Mouse (Mus musculus): ENCODE measurements around the gene Cln3. TPM values are rescaled to one million over a fixed set of nuclear protein-coding genes. Genes with fewer than 3 reads are reported as not detected.

Gene Cln3
- total and polyA plus RNA-seq, 3 experiments: 19.1 to 47.2 (median 20.7) TPM

GRCm38 (mm10) chr7:126616707-126617106, 31.1 kb upstream of the Cln3 start:
- no peaks in the 10 kb centered on the region for H3K27me3 ChIP-seq (replicated peaks)
- no peak overlapping the region for H3K27ac ChIP-seq (ENCODE audit: insufficient read depth, low read depth)
- peaks cover 0 to 5% of the 10 kb centered on the region in 2 experiments for H3K36me3 ChIP-seq (replicated peaks in 1 of 2; ENCODE audit: control insufficient read depth in 1 of 2, insufficient read depth in 1 of 2, low read length in 1 of 2)
- H3K4me2 ChIP-seq (ENCODE audit: insufficient read depth, low read depth, poor library complexity, severe bottlenecking): no peak overlapping the region
- H3K4me1 ChIP-seq (ENCODE audit: control insufficient read depth in 1 of 2, insufficient read depth in 2 of 2): peaks cover 4 to 19% of the 10 kb centered on the region in 2 experiments
- peak; percentile 62 for TF ChIP-seq SMC3 (IDR thresholded peaks at IDR 0.05; ENCODE audit: low read depth, low read length)
- TF ChIP-seq ELF1 (IDR thresholded peaks at IDR 0.05; ENCODE audit: low read depth, low read length): no peak
- TF ChIP-seq CTCF (conservative IDR thresholded peaks at IDR 0.05 in 1 of 2, IDR thresholded peaks at IDR 0.05 in 1 of 2; ENCODE audit: low read depth in 2 of 2, low read length in 2 of 2): peak in 1 of 2 experiments; percentile 47; a peak in 2 of 4 replicates
- TF ChIP-seq RAD21 (IDR thresholded peaks at IDR 0.05; ENCODE audit: low read depth, low read length): peak; percentile 29
- no peak overlapping the region for H3K9ac ChIP-seq (ENCODE audit: insufficient read depth, low read depth)
- H3K79me2 ChIP-seq (replicated peaks; ENCODE audit: control insufficient read depth, extremely low read depth, insufficient read depth, poor library complexity, severe bottlenecking): no peaks in the 10 kb centered on the region
- H3K4me3 ChIP-seq (replicated peaks in 1 of 3; ENCODE audit: low read depth in 2 of 3, low read length in 2 of 3, poor library complexity in 1 of 3): no peak overlapping the region
- H3K9me3 ChIP-seq (replicated peaks; ENCODE audit: low read length): peaks cover 4% of the 10 kb centered on the region
- dilution Hi-C loops (cut with MboI; ENCODE audit: extremely low pct_ligation_motif_present, extremely low pct_unique_long_range_greater_than_20kb, low sequenced_read_pairs) (no loop called here), in situ Hi-C loops (cut with MboI; ENCODE audit: low pct_ligation_motif_present, low pct_unique_long_range_greater_than_20kb, low sequenced_read_pairs) (no loop called here)
- DNase-seq (ENCODE audit: extremely low read depth): no peak

GRCm38 (mm10) chr7:126612736-126613135, 27.1 kb upstream of the Cln3 start:
- dilution Hi-C loops (cut with MboI; ENCODE audit: extremely low pct_ligation_motif_present, extremely low pct_unique_long_range_greater_than_20kb, low sequenced_read_pairs): no loop called here
- Histone ChIP-seq H3K79me2 (replicated peaks; ENCODE audit: control insufficient read depth, extremely low read depth, insufficient read depth, poor library complexity, severe bottlenecking) (no peaks in the 10 kb centered on the region), H3K9ac (ENCODE audit: insufficient read depth, low read depth) (no peak overlapping the region), H3K36me3 (replicated peaks in 1 of 2; ENCODE audit: control insufficient read depth in 1 of 2, insufficient read depth in 1 of 2, low read length in 1 of 2) (no peaks in the 10 kb centered on the region), H3K9me3 (replicated peaks; ENCODE audit: low read length) (peaks cover 4% of the 10 kb centered on the region), H3K4me3 (replicated peaks in 1 of 3; ENCODE audit: low read depth in 2 of 3, low read length in 2 of 3, poor library complexity in 1 of 3) (no peak overlapping the region), H3K4me1 (ENCODE audit: control insufficient read depth in 1 of 2, insufficient read depth in 2 of 2) (peaks cover 0 to 1% of the 10 kb centered on the region in 2 experiments; a peak in 2 of 4 replicates), H3K4me2 (ENCODE audit: insufficient read depth, low read depth, poor library complexity, severe bottlenecking) (no peak overlapping the region), H3K27ac (ENCODE audit: insufficient read depth, low read depth) (no peak overlapping the region), H3K27me3 (replicated peaks) (no peaks in the 10 kb centered on the region)
- in situ Hi-C loops (cut with MboI; ENCODE audit: low pct_ligation_motif_present, low pct_unique_long_range_greater_than_20kb, low sequenced_read_pairs): no loop called here
- DNase-seq (ENCODE audit: extremely low read depth): no peak
- TF ChIP-seq MXI1 (IDR thresholded peaks at IDR 0.05; ENCODE audit: low read depth, low read length) (no peak), ETS1 (conservative IDR thresholded peaks at IDR 0.05; ENCODE audit: low read depth, low read length) (no peak), POLR2A (IDR thresholded peaks at IDR 0.05; ENCODE audit: low read depth, low read length) (no peak), CHD2 (IDR thresholded peaks at IDR 0.05; ENCODE audit: low read length) (no peak), BHLHE40 (IDR thresholded peaks at IDR 0.05; ENCODE audit: low read depth, low read length) (no peak), JUN (IDR thresholded peaks at IDR 0.05; ENCODE audit: insufficient read depth, low read depth, low read length) (no peak), ZMIZ1 (IDR thresholded peaks at IDR 0.05; ENCODE audit: low read depth, low read length) (no peak), GABPA (IDR thresholded peaks at IDR 0.05; ENCODE audit: insufficient replicate concordance, low read depth, low read length) (no peak), ZNF384 (IDR thresholded peaks at IDR 0.05; ENCODE audit: low read depth, low read length) (no peak), SMC3 (IDR thresholded peaks at IDR 0.05; ENCODE audit: low read depth, low read length) (no peak), POLR2AphosphoS2 (IDR thresholded peaks at IDR 0.05; ENCODE audit: low read depth, low read length) (no peak), ZC3H11A (IDR thresholded peaks at IDR 0.05; ENCODE audit: low read depth, low read length) (no peak), MAX (IDR thresholded peaks at IDR 0.05; ENCODE audit: low read length) (no peak), HCFC1 (IDR thresholded peaks at IDR 0.05; ENCODE audit: low read depth, low read length) (no peak), ELF1 (IDR thresholded peaks at IDR 0.05; ENCODE audit: low read depth, low read length) (no peak), MYC (IDR thresholded peaks at IDR 0.05; ENCODE audit: low read depth, low read length) (no peak), KAT2A (IDR thresholded peaks at IDR 0.05; ENCODE audit: insufficient replicate concordance, low read length) (no peak), NELFE (IDR thresholded peaks at IDR 0.05; ENCODE audit: low read depth, low read length) (no peak), MAZ (IDR thresholded peaks at IDR 0.05; ENCODE audit: low read depth, low read length) (no peak), CTCF (conservative IDR thresholded peaks at IDR 0.05 in 1 of 2, IDR thresholded peaks at IDR 0.05 in 1 of 2; ENCODE audit: low read depth in 2 of 2, low read length in 2 of 2) (no peak)
